Mouse (Mus musculus): ENCODE data around the gene Fkbp1b. TPM values are rescaled to one million over a fixed set of nuclear protein-coding genes. Genes with fewer than 3 reads are reported as not detected.

Fkbp1b gene
- total RNA-seq, 2 experiments from 2014 or later, result 91.9 to 101 TPM

Other genes starting within 250 kb of the Fkbp1b start
- 10 to 100 TPM; 48.7 to 49.5 TPM for gene Itsn2, start 249.0 kb downstream of the Fkbp1b start, total RNA-seq (2021)
- not detected for gene Gm3625, start 248.7 kb downstream of the Fkbp1b start, total RNA-seq (2021)
- gene Fam228a, start 103.2 kb downstream of the Fkbp1b start, total RNA-seq (2021), result 1 to 10 TPM; 2.3 to 2.7 TPM
- gene Pfn4, start 72.6 kb downstream of the Fkbp1b start, total RNA-seq (2021), result 10 to 100 TPM in 1 of 2 experiments, 1 to 10 TPM in 1; 9.6 to 10.6 TPM
- 10 to 100 TPM; 16.0 to 21.1 TPM for gene Fam228b, start 72.3 kb downstream of the Fkbp1b start, total RNA-seq (2021)
- 100 to 1,000 TPM; 127 to 135 TPM for gene Sf3b6, start 24.0 kb downstream of the Fkbp1b start, total RNA-seq (2021)
- gene Wdcp, start 1.7 kb upstream of the Fkbp1b start, total RNA-seq (2021), result 10 to 100 TPM; 12.7 to 15.0 TPM
- 1 to 10 TPM; 1.6 to 1.9 TPM for gene Mfsd2b, start 32.8 kb upstream of the Fkbp1b start, total RNA-seq (2021)
- gene Ubxn2a, start 66.1 kb upstream of the Fkbp1b start, total RNA-seq (2021), result 10 to 100 TPM; 29.4 to 30.5 TPM
- 10 to 100 TPM; 37.7 to 44.2 TPM for gene Atad2b, start 75.8 kb upstream of the Fkbp1b start, total RNA-seq (2021)